Mouse (Mus musculus): Measurements from ENCODE around the gene 1700024G13Rik.

DNA sequence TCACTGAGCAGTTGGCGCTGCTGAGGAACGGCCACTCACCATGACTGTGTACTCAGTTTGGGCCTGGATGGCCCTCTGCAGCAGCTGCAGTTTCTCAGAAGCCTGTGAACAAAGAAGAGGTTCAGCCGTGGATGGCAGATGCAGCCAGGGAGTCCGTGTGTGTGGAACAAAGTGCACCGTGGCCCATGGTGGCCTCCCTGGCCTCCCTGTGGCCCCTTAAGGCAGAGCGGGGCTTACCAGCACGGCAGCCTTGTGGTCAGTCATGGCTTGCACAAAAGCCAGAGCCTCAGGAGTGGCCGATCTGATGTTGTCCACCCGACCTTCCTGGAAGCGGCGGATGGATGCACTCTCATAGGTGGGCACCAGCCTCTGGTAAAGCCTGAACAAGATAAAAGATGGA, 30.6 kb upstream of the 1700024G13Rik start:
- TF ChIP-seq CTCF (IDR thresholded peaks at IDR 0.05; ENCODE audit: borderline replicate concordance, insufficient read depth, low read depth, low read length) (no peak), POLR2A (IDR thresholded peaks at IDR 0.05; ENCODE audit: borderline replicate concordance, insufficient read depth, low read length) (no peak)

All from cerebellum, adult 2 months (tissue).